Mouse (Mus musculus): Measurements from ENCODE around the gene Syn3.

- TF ChIP-seq GATA1 (IDR thresholded peaks at IDR 0.05; ENCODE audit: borderline replicate concordance, low read length) (no peak), FLI1 (IDR thresholded peaks at IDR 0.05; ENCODE audit: low read length) (no peak)
Observed at GRCm38 (mm10) chr10:86343931-86344330, 154.8 kb downstream of the Syn3 start.
